Mouse (Mus musculus): ENCODE measurements around the gene Tppp2.

DNA sequence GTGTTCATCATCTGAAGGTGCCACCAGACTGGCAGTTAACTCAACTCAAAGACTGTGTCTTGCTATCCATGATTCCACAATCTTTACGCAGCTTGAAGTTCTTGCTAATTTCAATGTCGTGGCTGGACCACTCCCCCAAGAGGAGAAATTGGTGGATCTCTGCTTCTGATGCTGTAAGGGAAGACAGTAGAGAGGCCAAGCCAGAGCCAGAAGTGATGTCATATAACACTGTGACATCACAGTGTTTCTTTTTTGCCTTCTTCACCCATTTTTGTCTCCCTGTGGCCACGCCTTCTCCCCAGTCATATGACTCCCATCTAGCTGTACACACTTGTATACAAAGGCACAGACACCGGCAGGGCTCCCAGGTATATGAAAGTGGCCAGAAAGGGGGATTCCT, at the start of gene Tppp2:
- TF ChIP-seq CTCF (IDR thresholded peaks at IDR 0.05; ENCODE audit: extremely low read depth, insufficient read depth, insufficient read length, insufficient replicate concordance): no peak
- no peak for TF ChIP-seq POLR2A (IDR thresholded peaks at IDR 0.05; ENCODE audit: low read depth, low read length)

Measured in spleen, adult 2 months (tissue).